Mouse (Mus musculus) cerebellum, postnatal 4 days (tissue): Measurements from ENCODE around the gene D130040H23Rik.
A peak's percentile ranks its signal among the peaks of the same experiment; 100 is the strongest.
"Not testable (repeated sequence)": the region's sequence is repeated elsewhere in the genome, so short reads cannot be mapped to it uniquely, and the experiment has no call there.

Experiments used
- DNase-seq, 2 experiments: peaks; one replicate each; pipeline ENCODE4 v3.0.0; 2022; ENCODE audit warnings: low spot score in 2 of 2, mixed read lengths in 1 of 2

Gene D130040H23Rik

DNA sequence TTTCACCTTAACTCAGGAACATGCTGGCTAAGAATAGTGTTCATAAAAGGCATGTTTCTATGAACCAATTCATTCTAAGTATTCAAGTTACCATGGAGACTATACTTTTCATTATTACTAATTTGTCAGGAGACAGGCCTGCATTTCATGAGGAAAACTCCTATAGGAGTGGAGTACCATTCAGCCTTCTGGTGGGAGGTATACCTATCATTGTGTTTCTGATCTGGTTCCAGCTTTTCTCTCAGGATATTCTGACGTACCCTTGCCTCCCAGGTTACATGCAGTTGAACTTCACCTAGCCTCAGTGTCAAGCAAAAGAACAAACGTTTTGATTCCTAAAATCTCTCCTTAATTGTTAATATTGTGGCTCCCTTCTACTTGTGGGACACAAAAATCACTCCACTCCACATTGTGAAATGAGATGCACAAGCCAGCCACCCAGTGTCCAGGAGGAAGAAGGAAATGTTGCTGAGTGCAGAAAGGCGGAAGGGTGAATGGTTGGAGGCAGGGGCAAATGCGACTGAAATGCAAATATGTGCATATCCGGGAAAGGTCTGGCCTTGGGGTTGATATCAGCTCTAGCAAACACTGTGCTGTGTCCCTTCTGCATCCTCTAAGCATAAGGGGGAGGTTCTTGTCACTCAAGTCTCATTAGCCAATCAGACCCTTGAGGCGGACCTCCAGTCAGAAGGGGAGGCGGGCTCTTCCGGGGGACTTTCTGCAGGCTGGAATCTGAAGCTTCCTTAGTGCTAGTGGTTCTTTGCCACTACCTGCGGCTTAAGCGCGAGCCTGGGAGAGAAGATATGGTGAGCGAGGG lies at the start of gene D130040H23Rik:
Gene D130040H23Rik (plus strand): TSS at position 695 of the 817 bp plus-strand sequence.
- DNase-seq: peak; percentile 26 to 67

DNA sequence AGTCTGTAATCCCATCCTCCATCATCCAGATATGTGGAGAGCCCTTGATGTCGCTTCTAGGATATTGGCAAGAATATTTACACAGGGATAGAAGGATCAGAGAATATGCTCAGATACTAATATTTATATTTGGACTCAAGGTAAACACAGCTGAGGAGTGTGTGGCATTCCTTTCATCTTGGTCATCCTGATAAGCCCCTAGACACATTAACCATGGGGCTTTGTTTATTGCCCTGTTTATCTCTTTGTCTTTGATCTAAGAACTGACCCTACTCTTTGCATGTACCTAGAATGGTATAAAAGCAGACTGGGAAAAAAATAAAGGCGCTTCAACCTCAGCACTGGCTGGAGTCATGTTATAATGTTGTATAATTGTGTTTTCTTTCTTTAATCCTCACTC lies 28.3 kb upstream of the D130040H23Rik start:
- no peak for DNase-seq

DNA sequence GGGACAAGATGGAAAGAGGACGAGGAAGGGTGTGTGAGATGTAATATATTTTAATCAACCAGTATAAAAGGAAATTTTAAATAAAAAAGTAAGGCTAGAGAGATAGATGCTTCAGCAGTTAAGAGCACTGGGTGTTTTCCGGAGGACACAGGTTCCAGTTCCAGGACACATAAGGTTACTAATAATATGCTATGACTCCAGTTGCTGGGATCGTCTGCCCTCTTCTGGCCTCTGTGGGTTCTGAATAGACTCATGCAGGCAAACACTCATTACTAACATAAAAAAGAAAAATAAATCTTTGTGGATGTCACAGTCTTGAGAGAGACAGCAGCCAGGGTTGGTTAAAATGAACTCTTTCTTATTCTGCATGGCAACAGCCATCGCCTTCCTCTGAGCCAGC lies 2.4 kb upstream of the D130040H23Rik start:
- DNase-seq: peak in 1 of 2 experiments; percentile 8

- DNase-seq: no peak
These were observed 299 bp downstream of the D130040H23Rik start for GRCm38 (mm10) chr8:69271203-69271554.

DNA sequence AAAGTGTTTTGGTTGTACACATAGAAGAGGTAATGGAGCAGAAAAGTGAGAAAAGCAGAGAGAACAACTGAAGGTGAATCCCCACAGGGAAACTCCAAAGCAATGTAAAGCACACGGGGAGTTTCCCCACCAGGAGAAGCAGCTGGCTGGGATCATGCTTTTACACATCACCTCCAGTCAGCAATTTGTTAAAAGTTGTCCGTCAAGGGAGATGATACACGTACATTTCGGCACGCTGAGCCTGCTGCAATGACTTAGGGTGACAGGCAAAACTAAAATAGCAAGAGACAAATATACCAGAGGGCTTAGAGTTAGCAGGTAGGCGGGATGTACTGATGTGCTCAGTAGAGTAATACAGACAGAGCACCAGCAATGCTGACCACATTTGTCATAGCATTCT lies 1.6 kb downstream of the D130040H23Rik start:
- DNase-seq: no peak

- DNase-seq: no peak
These were observed 53.9 kb downstream of the D130040H23Rik start for GRCm38 (mm10) chr8:69324771-69325170.

GRCm38 (mm10) chr8:69328301-69329288 lies 57.7 kb downstream of the D130040H23Rik start:
- DNase-seq: peak; percentile 74 to 92

DNA sequence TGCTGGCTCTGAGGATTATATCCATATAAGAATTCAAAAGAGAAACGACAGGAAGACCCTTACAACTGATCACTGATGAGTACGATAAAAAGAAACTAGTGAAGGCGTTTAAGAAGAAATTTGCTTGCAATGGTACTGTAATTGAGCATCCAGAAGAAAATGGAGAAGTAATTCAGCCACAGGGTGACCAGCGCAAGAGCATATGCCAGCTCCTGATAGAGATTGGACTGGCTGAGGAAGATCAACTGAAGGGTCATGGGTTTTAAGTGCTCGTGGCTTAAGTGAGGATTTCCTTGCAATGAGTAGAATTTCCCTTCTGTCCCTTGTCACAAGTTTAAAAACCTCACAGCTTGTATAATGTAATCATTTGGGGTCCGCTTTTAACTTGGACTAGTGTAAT lies 58.4 kb downstream of the D130040H23Rik start:
- DNase-seq: not testable (repeated sequence)
